Mouse (Mus musculus) lung, embryonic 14.5 days (tissue): Measurements from ENCODE around the gene Pcbp2. TPM values are rescaled to one million over a fixed set of nuclear protein-coding genes. Genes with fewer than 3 reads are reported as not detected.

Source experiments
- ATAC-seq: fragments of 200-750 bp; cut with Nextera tagmentation; 2 replicates; pipeline ENCODE4 v1.8.0; 2017; ENCODE audit warnings: mild to moderate bottlenecking, moderate TSS enrichment, moderate library complexity; ENCODE audit not compliant: insufficient read depth
- DNase-seq: peaks from one replicate; pipeline ENCODE4 v3.0.0-alpha.2; 2015
- H3K27ac ChIP-seq: fragments of 300-500 bp; sonication (generic); 2 replicates; pipeline ENCODE4 v1.5.1; 2014; ENCODE audit warnings: low read depth, mild to moderate bottlenecking, moderate library complexity
- H3K27me3 ChIP-seq: fragments of 300-500 bp; sonication (generic); 2 replicates; pipeline ENCODE4 v1.6.1; 2014; ENCODE audit warnings: low read length, control low read depth; ENCODE audit not compliant: insufficient read depth
- H3K36me3 ChIP-seq: fragments of 300-500 bp; sonication (generic); 2 replicates; pipeline ENCODE4 v1.6.1; 2014; ENCODE audit warnings: control low read depth; ENCODE audit not compliant: insufficient read depth
- H3K4me1 ChIP-seq: fragments of 300-500 bp; sonication (generic); 2 replicates; pipeline ENCODE4 v1.6.1; 2014; ENCODE audit warnings: antibody characterized with exemption, control low read depth; ENCODE audit not compliant: insufficient read depth
- H3K4me2 ChIP-seq: fragments of 300-500 bp; sonication (generic); 2 replicates; pipeline ENCODE4 v1.6.1; 2014; ENCODE audit warnings: mild to moderate bottlenecking
- H3K4me3 ChIP-seq: fragments of 300-500 bp; sonication (generic); 2 replicates; pipeline ENCODE4 v1.5.1; 2014; ENCODE audit warnings: low read depth, low read length
- H3K9ac ChIP-seq: fragments of 300-500 bp; sonication (generic); 2 replicates; pipeline ENCODE4 v1.6.1; 2014
- H3K9me3 ChIP-seq: fragments of 300-500 bp; sonication (generic); 2 replicates; pipeline ENCODE4 v1.6.1; 2016; ENCODE audit warnings: low read depth, low read length, control low read depth
- CTCF ChIP-seq: IDR thresholded peaks from 2 replicates; pipeline ENCODE4 v1.5.1; 2016; ENCODE audit warnings: antibody characterized with exemption, low read depth
- WGBS: fragments of 180-500 bp; shearing (Covaris S2); extraction: QIAGEN DNeasy Blood & Tissue Kit; methylation state at CpG from one replicate; pipeline ENCODE4 v1.1.7; 2014; 5-methylcytosine and 5-hydroxymethylcytosine counted together
- polyA plus RNA-seq: library from polyadenylated mRNA; unstranded; fragments of >200 nt; fragmentation: Nextera tagmentation; extraction: Ambion mirVana; gene quantifications from 2 replicates; pipeline ENCODE4 v1.2.1, GENCODE M21; 2014

The Pcbp2 gene
- polyA plus RNA-seq, 1 experiment from 2014 or later, result 280 TPM

GRCm38 (mm10) chr15:102433173-102433572 is 37.2 kb upstream of the Pcbp2 start:
- no peak overlapping the region for H3K9ac ChIP-seq
- no peaks in the 10 kb centered on the region for H3K4me1 ChIP-seq
- TF ChIP-seq CTCF, result no peak
- H3K9me3 ChIP-seq, result no peaks in the 10 kb centered on the region
- H3K4me2 ChIP-seq, result no peak overlapping the region
- no peak overlapping the region for H3K4me3 ChIP-seq
- WGBS, result 87% methylated on average over 4 of the region's 4 CpGs
- no peak for DNase-seq
- ATAC-seq, result no peak
- H3K27ac ChIP-seq, result no peak overlapping the region
- peaks cover 82% of the 10 kb centered on the region for H3K36me3 ChIP-seq
- H3K27me3 ChIP-seq, result no peaks in the 10 kb centered on the region

- Histone ChIP-seq H3K9ac (no peak overlapping the region), H3K9me3 (no peaks in the 10 kb centered on the region), H3K4me2 (no peak overlapping the region), H3K36me3 (no peaks in the 10 kb centered on the region), H3K27me3 (no peaks in the 10 kb centered on the region), H3K4me3 (no peak overlapping the region), H3K4me1 (peaks cover 6% of the 10 kb centered on the region; the same call in 1 of the 2 replicates), H3K27ac (no peak overlapping the region)
- peak; percentile 94 for DNase-seq
- 46% methylated on average over 2 of the region's 2 CpGs for WGBS
- ATAC-seq, result peak; percentile 58; the same call in 1 of the 2 replicates
- peak; percentile 85 for TF ChIP-seq CTCF
Observed at GRCm38 (mm10) chr15:102442490-102442889, 27.8 kb upstream of the Pcbp2 start.

- Histone ChIP-seq H3K9ac (no peak within 1 kb of the TSS), H3K27me3 (no peaks in the 10 kb centered on the region), H3K36me3 (no peaks in the 10 kb centered on the region), H3K4me3 (no peak within 1 kb of the TSS), H3K4me1 (peaks cover 6% of the 10 kb centered on the region; the same call in 1 of the 2 replicates), H3K4me2 (no peak within 1 kb of the TSS), H3K27ac (no peak within 1 kb of the TSS), H3K9me3 (no peaks in the 10 kb centered on the region)
- peak; percentile 29 for DNase-seq
- no peak for ATAC-seq
- TF ChIP-seq CTCF, result no peak
- WGBS, result 57% methylated on average over 8 of the region's 8 CpGs
Observed at GRCm38 (mm10) chr15:102445146-102445545, 25.2 kb upstream of the Pcbp2 start, which contains the start of gene Amhr2. Gene Amhr2 (plus strand): TSS chr15:102445367.

GRCm38 (mm10) chr15:102446448-102446847 is 23.9 kb upstream of the Pcbp2 start:
- WGBS, result 29% methylated on average over 5 of the region's 6 CpGs
- no peak for ATAC-seq

GRCm38 (mm10) chr15:102449366-102449765 is 21.0 kb upstream of the Pcbp2 start:
- no peak overlapping the region for H3K9ac ChIP-seq
- 35% methylated on average over 8 of the region's 8 CpGs for WGBS
- DNase-seq (no peak), ATAC-seq (no peak)
- H3K4me1 ChIP-seq, result peaks cover 6% of the 10 kb centered on the region; the same call in 1 of the 2 replicates
- H3K27ac ChIP-seq, result no peak overlapping the region
- H3K4me2 ChIP-seq, result no peak overlapping the region
- H3K9me3 ChIP-seq, result no peaks in the 10 kb centered on the region
- H3K36me3 ChIP-seq, result no peaks in the 10 kb centered on the region
- H3K4me3 ChIP-seq, result no peak overlapping the region
- H3K27me3 ChIP-seq, result no peaks in the 10 kb centered on the region
- TF ChIP-seq CTCF, result no peak

More at GRCm38 (mm10) chr15:102446448-102446847, 23.9 kb upstream of the Pcbp2 start:
- Histone ChIP-seq H3K9ac (no peak overlapping the region), H3K9me3 (no peaks in the 10 kb centered on the region), H3K4me2 (no peak overlapping the region), H3K36me3 (no peaks in the 10 kb centered on the region), H3K4me1 (peaks cover 6% of the 10 kb centered on the region; the same call in 1 of the 2 replicates), H3K27me3 (no peaks in the 10 kb centered on the region), H3K27ac (no peak overlapping the region), H3K4me3 (no peak overlapping the region)
- TF ChIP-seq CTCF, result no peak
- DNase-seq, result no peak

- WGBS, result 32% methylated on average over 7 of the region's 7 CpGs
Observed at GRCm38 (mm10) chr15:102450928-102451327, 19.4 kb upstream of the Pcbp2 start.

GRCm38 (mm10) chr15:102451666-102452430 is 18.5 kb upstream of the Pcbp2 start:
- Histone ChIP-seq H3K4me2 (no peak overlapping the region), H3K27ac (no peak overlapping the region), H3K36me3 (no peaks in the 10 kb centered on the region), H3K27me3 (no peaks in the 10 kb centered on the region), H3K9me3 (no peaks in the 10 kb centered on the region), H3K9ac (no peak overlapping the region), H3K4me3 (no peak overlapping the region), H3K4me1 (no peaks in the 10 kb centered on the region)
- WGBS, result 73% methylated on average over 26 of the region's 26 CpGs
- ATAC-seq (no peak), DNase-seq (no peak)
- TF ChIP-seq CTCF, result no peak

More at GRCm38 (mm10) chr15:102450928-102451327, 19.4 kb upstream of the Pcbp2 start:
- DNase-seq (no peak), ATAC-seq (no peak)
- Histone ChIP-seq H3K9me3 (no peaks in the 10 kb centered on the region), H3K36me3 (no peaks in the 10 kb centered on the region), H3K27me3 (no peaks in the 10 kb centered on the region), H3K4me1 (no peaks in the 10 kb centered on the region), H3K4me2 (no peak overlapping the region), H3K27ac (no peak overlapping the region), H3K4me3 (no peak overlapping the region), H3K9ac (no peak overlapping the region)
- TF ChIP-seq CTCF, result no peak
